Mouse (Mus musculus) G1E-ER4 (cell line): Measurements from ENCODE around the gene Ech1. TPM values are rescaled to one million over a fixed set of nuclear protein-coding genes. Genes with fewer than 3 reads are reported as not detected.

Experiments used
- GATA1 ChIP-seq: IDR thresholded peaks from one replicate; pipeline ENCODE4 v1.8.0; 2012; ENCODE audit warnings: low read length, inconsistent platforms
- polyA plus RNA-seq: library from polyadenylated mRNA; stranded (reverse); fragments of >175 nt; gene quantifications from 2 replicates; pipeline ENCODE4 v1.2.3, GENCODE M21; 2012

Gene Ech1
- polyA plus RNA-seq, 1 experiment, result 13.8 TPM

GRCm38 (mm10) chr7:28796562-28796975 lies 28.4 kb upstream of the Ech1 start:
- TF ChIP-seq GATA1, result no peak

DNA sequence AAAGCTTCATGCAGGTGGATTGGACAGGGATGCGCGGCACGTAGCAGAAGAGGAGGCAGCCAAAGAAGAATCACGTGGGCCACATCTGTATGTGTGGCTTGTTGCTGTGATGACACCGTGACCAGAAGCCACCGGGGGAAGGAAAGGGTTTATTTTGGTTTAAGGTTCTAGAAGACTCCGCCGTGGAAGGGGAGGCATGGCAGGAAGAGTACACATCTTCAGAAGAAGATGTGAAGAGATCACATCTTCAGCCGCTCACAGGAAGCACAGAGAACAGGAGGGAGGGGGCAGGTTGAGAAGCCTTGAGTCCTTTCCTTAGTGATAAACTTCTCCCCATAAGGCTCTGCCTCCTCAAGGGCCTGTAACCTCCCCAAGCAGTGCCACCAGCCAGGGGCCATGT lies 25.0 kb upstream of the Ech1 start:
- no peak for TF ChIP-seq GATA1

GRCm38 (mm10) chr7:28801451-28801850 lies 23.6 kb upstream of the Ech1 start:
- no peak for TF ChIP-seq GATA1

DNA sequence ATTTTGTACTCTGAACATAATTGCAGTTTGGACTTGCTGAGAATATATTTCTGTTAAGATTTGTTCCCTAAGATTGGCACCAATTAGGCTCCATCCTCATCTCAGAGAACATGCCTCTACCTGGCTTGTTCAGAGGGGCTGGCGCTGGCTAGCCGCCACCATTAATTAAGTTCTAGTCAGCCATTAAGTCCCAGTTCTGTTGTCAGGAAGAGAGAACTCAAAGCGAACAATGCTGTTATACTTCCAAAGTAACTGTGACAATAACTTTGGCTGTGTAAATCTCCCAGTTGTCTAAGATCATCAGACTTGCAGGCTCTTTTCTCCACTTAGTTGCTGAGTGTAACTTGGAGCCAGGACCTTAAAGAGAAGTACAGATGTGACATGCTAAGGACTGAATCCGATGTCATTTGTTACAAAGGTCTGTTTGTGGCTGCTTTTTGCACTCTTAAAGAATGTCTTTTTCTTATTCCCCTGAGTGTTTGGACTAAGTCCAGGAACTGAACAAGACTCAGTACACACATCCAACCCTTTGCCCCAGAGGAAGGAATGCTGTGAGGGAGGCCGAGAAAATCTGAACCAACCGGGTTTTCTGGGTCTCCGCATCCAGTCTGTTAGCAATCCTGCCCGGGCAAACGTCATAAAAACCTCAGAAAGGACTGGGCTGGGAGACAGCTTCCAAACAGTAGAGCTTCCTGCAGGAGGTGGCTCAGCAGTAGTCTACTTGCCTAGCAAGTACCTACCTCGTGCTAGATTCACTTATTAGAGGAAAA lies 22.9 kb upstream of the Ech1 start:
- TF ChIP-seq GATA1, result no peak

DNA sequence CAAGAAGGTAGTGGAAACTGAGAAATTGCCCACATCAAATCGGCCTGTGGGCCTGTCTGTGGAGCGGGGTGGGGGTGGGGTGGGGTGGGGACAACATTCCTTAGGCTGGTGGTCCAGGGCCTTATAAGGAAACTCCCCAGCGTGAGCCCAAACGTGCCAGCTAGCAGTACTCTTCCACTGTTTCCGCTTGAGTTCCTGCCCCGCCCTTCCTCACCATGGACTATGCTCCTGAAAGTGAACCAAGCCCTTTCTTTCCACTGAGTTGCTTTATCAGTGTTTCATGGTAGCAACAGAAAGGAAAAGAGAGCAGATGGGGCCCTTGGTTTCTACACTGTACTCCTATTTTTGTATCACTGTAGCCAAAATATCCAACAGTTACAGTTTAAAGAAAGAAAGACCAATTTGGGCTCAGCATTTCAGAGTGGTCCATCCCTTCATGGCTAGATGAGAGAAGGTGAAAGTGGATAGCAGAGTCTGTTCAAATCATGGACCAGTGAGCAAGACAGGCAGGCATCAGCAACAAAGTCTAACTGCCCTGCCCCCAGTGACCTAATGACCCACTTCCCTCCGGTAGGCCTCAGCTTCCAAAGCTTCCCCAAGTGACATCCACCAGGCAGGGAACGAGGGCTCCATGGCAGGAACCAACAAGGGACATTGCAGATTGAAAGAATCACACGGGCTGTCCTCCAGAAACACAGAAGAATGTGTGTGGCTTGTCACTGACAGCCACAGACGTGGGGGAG lies 22.0 kb upstream of the Ech1 start:
- TF ChIP-seq GATA1, result no peak

GRCm38 (mm10) chr7:28803756-28804155 lies 21.3 kb upstream of the Ech1 start:
- no peak for TF ChIP-seq GATA1

- no peak for TF ChIP-seq GATA1
These were observed 18.1 kb upstream of the Ech1 start for GRCm38 (mm10) chr7:28806869-28807268.

- TF ChIP-seq GATA1, result no peak
These were observed 17.3 kb upstream of the Ech1 start for GRCm38 (mm10) chr7:28807641-28808220.

DNA sequence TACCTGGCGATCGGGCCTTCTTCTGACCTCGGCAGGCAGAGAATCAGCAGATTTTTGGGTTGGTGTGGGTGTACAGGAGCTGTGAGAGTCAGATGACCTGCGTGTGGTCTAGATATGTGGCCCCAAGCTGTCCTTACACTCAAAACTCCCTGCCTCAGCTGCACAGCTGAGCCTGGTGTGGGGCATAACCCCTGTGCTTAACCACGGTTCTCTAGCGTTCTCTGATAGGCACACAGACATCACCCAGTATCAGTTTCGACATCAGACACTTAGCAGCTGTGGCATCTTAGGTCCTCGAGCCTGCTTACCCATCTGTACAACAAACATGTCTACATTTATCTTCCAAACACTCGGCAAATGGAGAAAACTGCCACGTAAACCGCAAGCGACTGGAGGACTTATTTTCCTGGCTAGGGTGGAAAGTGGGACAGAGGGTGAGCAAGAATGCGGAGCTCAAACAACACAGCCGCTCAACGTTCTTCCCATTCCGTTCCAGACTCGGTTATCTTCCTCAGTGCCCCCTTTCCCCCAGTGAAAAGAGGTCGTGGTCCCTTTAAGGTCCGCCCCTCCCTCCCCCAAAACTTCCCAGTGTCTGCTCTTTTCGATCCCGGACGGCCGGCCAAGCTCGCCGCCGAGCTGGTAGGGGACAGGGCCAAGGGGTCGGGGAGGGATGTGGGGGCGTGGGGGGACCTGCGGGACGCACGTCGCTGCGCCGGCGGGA lies 16.6 kb upstream of the Ech1 start, which contains the start of gene Hnrnpl:
Gene Hnrnpl (plus strand): TSS at position 321 of the 721 bp plus-strand sequence.
- peak; percentile 73 for TF ChIP-seq GATA1

DNA sequence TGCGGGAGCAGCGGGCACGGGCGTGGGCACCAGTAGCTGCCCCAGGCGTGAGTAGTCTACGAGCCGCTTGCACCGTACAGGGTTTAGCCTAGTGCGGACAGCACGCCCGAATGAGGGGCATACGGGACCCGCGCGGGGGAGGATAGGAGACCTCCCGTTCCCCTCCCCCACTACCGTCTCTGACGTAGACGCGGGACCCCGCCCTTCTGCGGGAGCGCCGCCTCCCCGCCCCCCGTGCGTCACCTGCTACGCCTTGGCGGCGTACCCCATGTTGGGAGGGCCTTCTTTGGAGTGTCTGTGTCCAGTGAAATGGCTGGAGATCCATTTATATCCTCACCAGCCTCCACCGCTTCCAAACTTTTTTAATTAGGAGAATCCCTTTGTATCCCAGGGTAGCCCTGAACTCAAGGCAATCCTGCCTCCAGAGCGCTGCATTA lies 16.0 kb upstream of the Ech1 start:
- TF ChIP-seq GATA1, result no peak

DNA sequence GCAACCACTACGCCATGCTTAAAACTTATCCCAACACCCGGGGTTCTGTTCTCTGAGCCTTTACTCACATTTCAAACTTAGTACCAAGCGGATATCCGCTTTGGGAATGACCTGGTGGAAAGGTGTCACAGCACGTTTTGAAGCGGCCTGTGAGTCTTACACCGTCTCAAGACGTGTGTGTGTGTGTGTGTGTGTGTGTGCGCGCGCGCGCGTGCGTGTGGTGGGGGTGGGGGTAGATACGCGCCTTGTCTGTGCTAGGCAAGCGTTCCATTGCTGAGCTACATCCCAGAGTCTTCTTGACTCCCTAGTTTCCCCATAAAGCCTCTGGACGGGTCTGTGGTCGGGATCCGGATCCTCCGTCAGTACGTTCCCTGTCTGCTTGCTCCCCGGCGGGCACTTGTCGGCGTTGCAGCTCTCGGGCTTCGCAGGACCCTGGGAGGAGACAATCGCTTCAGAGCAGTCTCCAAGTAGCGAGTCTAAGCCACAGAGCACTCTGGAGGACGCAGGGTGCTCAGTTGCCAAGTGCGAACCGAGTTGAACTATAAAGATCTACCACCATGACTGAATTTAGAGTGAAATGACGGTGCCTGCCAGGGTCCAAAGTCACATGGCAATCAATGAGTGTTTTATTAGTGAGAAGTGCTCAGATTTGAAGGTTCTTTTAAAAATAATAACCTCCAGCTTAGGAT lies 15.5 kb upstream of the Ech1 start:
- TF ChIP-seq GATA1, result no peak

- no peak for TF ChIP-seq GATA1
These were observed 14.6 kb upstream of the Ech1 start for GRCm38 (mm10) chr7:28810107-28811066.

- TF ChIP-seq GATA1, result no peak
These were observed 13.8 kb upstream of the Ech1 start for GRCm38 (mm10) chr7:28811228-28811627.
